12 mouse cellular contexts compared by ENCODE assay signal in genomic region chr10:43247994-43248393, GRCm38 (mm10). TPM values are rescaled to one million over a fixed set of nuclear protein-coding genes. Genes with fewer than 3 reads are reported as not detected.
DNase-seq lines count a peak whose midpoint lies in the region; ATAC-seq and TF ChIP-seq lines count a peak whose summit lies in the region.
"Had no signal": no experiment of that assay in that cellular context is flagged by ENCODE, and none has a peak within 500 bp of the region (broad histone marks: within the 10 kb centered on the region; RNA-seq: fewer than 3 reads in every experiment).

No protein-coding gene starts in this region.

- H3K4me2 ChIP-seq in heart, embryonic 16.5 days (ENCODE audit: low read depth, low read length), result no peak overlapping the region
- no peak overlapping the region for H3K4me2 ChIP-seq in midbrain, postnatal 0 days (ENCODE audit: low read depth, low read length, poor library complexity, severe bottlenecking)
- H3K4me2 ChIP-seq in midbrain, embryonic 15.5 days, result no peak overlapping the region
- H3K4me2 ChIP-seq in stomach, embryonic 16.5 days (ENCODE audit: low read depth, low read length), result no peak overlapping the region
- no peak overlapping the region for H3K4me2 ChIP-seq in liver, postnatal 0 days (ENCODE audit: low read depth, low read length)
- H3K4me2 ChIP-seq: liver, embryonic 11.5 days had no signal

- H3K9me3 ChIP-seq in heart, embryonic 16.5 days (replicated peaks; ENCODE audit: control insufficient read depth, low read length), result no peaks in the 10 kb centered on the region
- no peaks in the 10 kb centered on the region for H3K9me3 ChIP-seq in midbrain, postnatal 0 days (ENCODE audit: low read length)
- H3K9me3 ChIP-seq in midbrain, embryonic 15.5 days, result no peaks in the 10 kb centered on the region
- no peaks in the 10 kb centered on the region for H3K9me3 ChIP-seq in stomach, embryonic 16.5 days (replicated peaks; ENCODE audit: control insufficient read depth, low read length)
- H3K9me3 ChIP-seq in liver, postnatal 0 days (ENCODE audit: low read length), result no peaks in the 10 kb centered on the region

- no peak for ATAC-seq in heart, embryonic 16.5 days (replicated peaks; ENCODE audit: extremely low read depth, insufficient read depth, low FRiP score)
- ATAC-seq in midbrain, postnatal 0 days (ENCODE audit: low FRiP score), result no peak
- no peak for ATAC-seq in midbrain, embryonic 15.5 days (replicated peaks)
- peak; percentile 53; the same call in 1 of the 2 replicates for ATAC-seq in stomach, embryonic 16.5 days (ENCODE audit: insufficient read depth, low FRiP score)
- no peak for ATAC-seq in liver, postnatal 0 days

- no peak for DNase-seq in heart, adult 9 months (ENCODE audit: low spot score in 2 of 2)
- peak; percentile 64 for DNase-seq in midbrain, postnatal 0 days (ENCODE audit: low spot score)
- peak; percentile 29 to 30 for DNase-seq in cerebellum, postnatal 14 days
- DNase-seq in adrenal gland, adult 2 months, result no peak
- DNase-seq in liver, postnatal 0 days, result no peak
- DNase-seq: kidney, postnatal 14 days; layer of hippocampus, postnatal 36 days; right cerebral cortex, postnatal 14 days had no signal

- H3K4me3 ChIP-seq in heart, embryonic 16.5 days (ENCODE audit: low read length), result no peak overlapping the region
- H3K4me3 ChIP-seq in midbrain, postnatal 0 days (ENCODE audit: low read depth, low read length), result no peak overlapping the region
- no peak overlapping the region for H3K4me3 ChIP-seq in midbrain, embryonic 15.5 days
- H3K4me3 ChIP-seq in stomach, embryonic 16.5 days (replicated peaks; ENCODE audit: low read length), result no peak overlapping the region
- H3K4me3 ChIP-seq in liver, postnatal 0 days (ENCODE audit: low read depth, low read length), result no peak overlapping the region

- peaks cover 15% of the 10 kb centered on the region for H3K4me1 ChIP-seq in heart, embryonic 16.5 days (ENCODE audit: control insufficient read depth, insufficient read depth, low read length)
- no peaks in the 10 kb centered on the region for H3K4me1 ChIP-seq in midbrain, postnatal 0 days (ENCODE audit: insufficient read depth, low read length)
- H3K4me1 ChIP-seq in midbrain, embryonic 15.5 days, result peaks cover 17% of the 10 kb centered on the region; the same call in 1 of the 2 replicates
- peaks cover 12% of the 10 kb centered on the region; the same call in 1 of the 2 replicates for H3K4me1 ChIP-seq in stomach, embryonic 16.5 days (ENCODE audit: control insufficient read depth, insufficient read depth, low read length)
- H3K4me1 ChIP-seq in liver, postnatal 0 days (ENCODE audit: insufficient read depth), result peaks cover 10% of the 10 kb centered on the region

- 42% methylated on average over 5 of the region's 5 CpGs for WGBS in heart, embryonic 16.5 days
- WGBS in midbrain, postnatal 0 days, result 41% methylated on average over 5 of the region's 5 CpGs
- WGBS in midbrain, embryonic 15.5 days, result 44% methylated on average over 5 of the region's 5 CpGs
- WGBS in stomach, embryonic 16.5 days, result 40% methylated on average over 5 of the region's 5 CpGs
- WGBS in liver, postnatal 0 days (ENCODE audit: insufficient replicate concordance), result 70% methylated on average over 5 of the region's 5 CpGs

- peak overlapping the region; percentile 39; the same call in 1 of the 2 replicates for H3K27ac ChIP-seq in heart, embryonic 16.5 days (ENCODE audit: low read length)
- 0 out of 2 replicates have a peak overlapping the region, but pooled peaks have one; percentile 3 for H3K27ac ChIP-seq in midbrain, postnatal 0 days (ENCODE audit: low read depth, low read length)
- no peak overlapping the region for H3K27ac ChIP-seq in midbrain, embryonic 15.5 days
- peak overlapping the region; percentile 53; the same call in 1 of the 2 replicates for H3K27ac ChIP-seq in stomach, embryonic 16.5 days (ENCODE audit: low read length)
- no peak overlapping the region for H3K27ac ChIP-seq in liver, postnatal 0 days (ENCODE audit: low read depth)

- no peaks in the 10 kb centered on the region for H3K36me3 ChIP-seq in heart, embryonic 16.5 days (ENCODE audit: control insufficient read depth, insufficient read depth)
- no peaks in the 10 kb centered on the region for H3K36me3 ChIP-seq in midbrain, postnatal 0 days (ENCODE audit: insufficient read depth, low read length)
- H3K36me3 ChIP-seq in midbrain, embryonic 15.5 days (replicated peaks), result no peaks in the 10 kb centered on the region
- H3K36me3 ChIP-seq in stomach, embryonic 16.5 days (ENCODE audit: control insufficient read depth, insufficient read depth, low read length), result no peaks in the 10 kb centered on the region
- no peaks in the 10 kb centered on the region for H3K36me3 ChIP-seq in liver, postnatal 0 days (replicated peaks; ENCODE audit: insufficient read depth, low read length)

- H3K9ac ChIP-seq in heart, embryonic 16.5 days (ENCODE audit: low read length), result no peak overlapping the region
- H3K9ac ChIP-seq in midbrain, postnatal 0 days (replicated peaks; ENCODE audit: low read length, poor library complexity, severe bottlenecking), result no peak overlapping the region
- H3K9ac ChIP-seq in midbrain, embryonic 15.5 days, result no peak overlapping the region
- no peak overlapping the region for H3K9ac ChIP-seq in stomach, embryonic 16.5 days (ENCODE audit: low read length)
- no peak overlapping the region for H3K9ac ChIP-seq in liver, postnatal 0 days (replicated peaks)

- TF ChIP-seq EP300 in liver, postnatal 0 days (IDR thresholded peaks at IDR 0.05; ENCODE audit: low read depth), result no peak

- no peak for TF ChIP-seq CTCF in midbrain, postnatal 0 days (IDR thresholded peaks at IDR 0.05)
- TF ChIP-seq CTCF in liver, postnatal 0 days (IDR thresholded peaks at IDR 0.05; ENCODE audit: low read depth), result no peak

- no peaks in the 10 kb centered on the region for H3K27me3 ChIP-seq in heart, embryonic 16.5 days (ENCODE audit: control insufficient read depth, insufficient read depth, low read length)
- H3K27me3 ChIP-seq in midbrain, postnatal 0 days (ENCODE audit: insufficient read depth, low read length), result no peaks in the 10 kb centered on the region
- H3K27me3 ChIP-seq in midbrain, embryonic 15.5 days (replicated peaks), result no peaks in the 10 kb centered on the region
- H3K27me3 ChIP-seq in stomach, embryonic 16.5 days (ENCODE audit: control insufficient read depth, insufficient read depth, low read length), result no peaks in the 10 kb centered on the region
- H3K27me3 ChIP-seq in liver, postnatal 0 days (ENCODE audit: insufficient read depth, low read length), result no peaks in the 10 kb centered on the region

RNA-seq across cellular contexts. Expression of gene Pdss2, which starts 26.7 kb away (rescaled TPM):
- 13.9 and 14.6 TPM in 2 replicates for polyA plus RNA-seq in heart, embryonic 16.5 days (2015; fragmentation: Nextera tagmentation; extraction: Ambion mirVana)
- 17.6 and 19.7 TPM in 2 replicates for total RNA-seq in midbrain, postnatal 0 days (2014; rRNA removed)
- polyA plus RNA-seq in midbrain, postnatal 0 days (2015; fragmentation: Nextera tagmentation; extraction: Ambion mirVana), result 16.6 and 17.6 TPM in 2 replicates
- polyA plus RNA-seq in midbrain, embryonic 15.5 days (2015; fragmentation: Nextera tagmentation; extraction: Ambion mirVana), result 17.4 and 17.6 TPM in 2 replicates
- 11.9 and 12.5 TPM in 2 replicates for polyA plus RNA-seq in stomach, embryonic 16.5 days (2015; fragmentation: Nextera tagmentation; extraction: Ambion mirVana)
- total RNA-seq in adrenal gland, adult 2 months (2021), result 10 to 100 TPM; 18.9 to 19.9 TPM
- polyA plus RNA-seq in adrenal gland, adult 2 months (2012; rRNA removed), result 25.8 and 26.7 TPM in 2 replicates
- polyA plus RNA-seq in liver, postnatal 0 days (2015; fragmentation: Nextera tagmentation; extraction: Ambion mirVana), result 4.2 and 4.5 TPM in 2 replicates

Comparison
In these comparisons a context has a peak if more than half of its experiments do, and no peak if none do; other contexts are left out.
1. H3K27ac ChIP-seq: peak in heart, embryonic 16.5 days (single experiment), midbrain, postnatal 0 days (single experiment) and stomach, embryonic 16.5 days (single experiment); none in midbrain, embryonic 15.5 days (single experiment) and liver, postnatal 0 days (single experiment).
2. DNase-seq: peak in midbrain, postnatal 0 days (single experiment) and cerebellum, postnatal 14 days (2 of 2); none in heart, adult 9 months (0 of 2), adrenal gland, adult 2 months (single experiment) and liver, postnatal 0 days (single experiment).